Mouse (Mus musculus): Measurements from ENCODE around the gene Wdr19.

DNA sequence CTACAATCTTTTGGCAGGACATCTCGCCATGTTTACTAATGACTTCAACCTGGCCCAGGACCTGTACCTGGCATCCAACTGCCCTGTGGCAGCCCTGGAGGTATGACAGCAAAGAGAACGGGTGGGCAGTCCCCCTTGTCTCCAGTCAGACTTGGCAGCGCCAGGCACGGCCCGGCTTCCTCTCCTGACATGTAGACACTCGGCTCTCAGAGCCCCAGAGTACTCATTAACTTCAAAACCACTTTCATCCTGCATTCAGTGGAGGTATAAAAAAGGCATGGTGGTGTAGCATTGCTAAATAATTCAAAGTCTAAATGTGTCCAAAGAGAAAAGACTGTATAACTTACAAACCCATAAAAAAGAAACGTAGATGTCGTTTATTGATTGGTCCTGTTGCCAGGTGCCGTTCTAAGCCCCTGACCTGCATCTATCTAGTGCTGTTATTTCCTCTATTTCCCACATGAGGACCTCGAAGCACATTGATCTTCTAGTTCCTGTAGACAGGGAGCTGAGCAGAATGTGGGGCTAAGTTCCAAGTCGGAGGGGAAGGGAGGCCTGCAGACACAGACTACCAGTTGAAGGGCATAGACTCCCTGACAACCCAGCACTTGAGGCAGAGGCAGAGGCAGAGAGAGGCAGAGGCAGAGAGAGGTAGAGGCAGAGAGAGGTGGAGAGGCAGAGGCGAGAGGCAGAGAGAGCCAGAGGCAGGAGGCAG is 31.9 kb downstream of the Wdr19 start:
- TF ChIP-seq TAL1 (IDR thresholded peaks at IDR 0.05; ENCODE audit: low read length) (no peak), GATA1 (IDR thresholded peaks at IDR 0.05; ENCODE audit: low read length) (no peak)

Measured in erythroblast, embryonic 14.5 days (primary cell).